Mouse (Mus musculus) megakaryocyte progenitor cell, adult 5-6 weeks (primary cell): ENCODE results near the gene Vipas39. TPM values are rescaled to one million over a fixed set of nuclear protein-coding genes. Genes with fewer than 3 reads are reported as not detected.
"Not testable (repeated sequence)": the region's sequence is repeated elsewhere in the genome, so short reads cannot be mapped to it uniquely, and the experiment has no call there.

Experiments
- ATAC-seq: replicated peaks from 2 replicates; pipeline ENCODE4 v1.8.0; 2016; ENCODE audit warnings: mild to moderate bottlenecking, moderate TSS enrichment, inconsistent platforms; ENCODE audit not compliant: poor library complexity
- total RNA-seq, 2 experiments: library from RNA; stranded (forward) in 1 of 2; stranded (reverse) in 1 of 2; fragments of 157-497, 149-512 nt in 1 of 2; fragments of 200-1000 nt in 1 of 2; gene quantifications; 2 replicates each; pipeline versions ENCODE4 v1.2.3 to v1.2.4; 2015 to 2017

Vipas39 gene
- total RNA-seq, 2 experiments from 2014 or later = 24.7 to 40.1 TPM

DNA sequence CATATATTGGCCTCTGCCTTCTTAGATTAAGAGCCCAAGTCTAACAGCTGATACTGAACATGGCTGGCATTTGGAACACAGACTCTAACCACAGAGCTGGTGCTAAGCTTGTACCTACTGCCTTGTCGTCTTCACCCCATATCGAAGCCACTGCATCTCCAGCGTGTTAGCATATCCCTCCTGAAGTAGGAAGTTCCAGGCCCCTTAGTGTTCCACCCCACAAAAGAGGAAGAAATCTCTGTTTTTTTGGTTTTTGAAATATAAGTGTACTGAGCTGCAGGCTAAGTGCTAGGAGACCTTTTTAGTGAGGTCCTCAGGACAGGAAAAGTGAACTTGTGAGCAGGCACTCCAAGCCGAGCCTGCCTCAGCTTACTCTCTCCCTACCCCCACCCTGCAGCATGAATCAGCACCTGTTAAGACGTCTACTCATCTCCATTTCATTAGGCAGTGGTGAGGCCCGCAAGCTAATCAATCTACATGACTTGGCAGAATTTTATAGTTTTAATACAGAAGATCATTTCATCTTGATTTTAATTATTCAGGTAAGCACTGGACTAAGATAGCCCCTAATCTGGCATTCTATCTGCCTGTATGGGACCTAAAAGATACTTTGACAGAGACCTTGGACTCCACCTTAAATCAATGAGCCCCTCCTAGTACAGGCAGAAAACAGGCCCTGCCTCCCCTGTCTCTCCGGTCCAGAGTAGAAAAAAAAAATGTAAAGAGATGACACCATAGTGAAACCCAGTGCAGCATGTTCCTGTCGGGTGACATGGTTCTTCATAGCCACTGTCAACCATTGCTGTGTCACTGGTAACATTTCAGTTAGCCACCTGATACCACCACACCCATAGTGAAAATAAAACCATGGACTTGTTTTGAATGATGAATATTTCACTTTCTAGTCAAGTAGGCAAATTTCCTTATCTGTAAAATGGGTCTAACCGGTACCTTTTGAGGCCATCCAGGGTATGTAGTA, 9.1 kb upstream of the Vipas39 start:
- 0 out of 2 replicates have a peak, but pooled peaks have one; percentile 23 for ATAC-seq

GRCm38 (mm10) chr12:87267682-87268081, 1.6 kb upstream of the Vipas39 start:
- no peak for ATAC-seq

DNA sequence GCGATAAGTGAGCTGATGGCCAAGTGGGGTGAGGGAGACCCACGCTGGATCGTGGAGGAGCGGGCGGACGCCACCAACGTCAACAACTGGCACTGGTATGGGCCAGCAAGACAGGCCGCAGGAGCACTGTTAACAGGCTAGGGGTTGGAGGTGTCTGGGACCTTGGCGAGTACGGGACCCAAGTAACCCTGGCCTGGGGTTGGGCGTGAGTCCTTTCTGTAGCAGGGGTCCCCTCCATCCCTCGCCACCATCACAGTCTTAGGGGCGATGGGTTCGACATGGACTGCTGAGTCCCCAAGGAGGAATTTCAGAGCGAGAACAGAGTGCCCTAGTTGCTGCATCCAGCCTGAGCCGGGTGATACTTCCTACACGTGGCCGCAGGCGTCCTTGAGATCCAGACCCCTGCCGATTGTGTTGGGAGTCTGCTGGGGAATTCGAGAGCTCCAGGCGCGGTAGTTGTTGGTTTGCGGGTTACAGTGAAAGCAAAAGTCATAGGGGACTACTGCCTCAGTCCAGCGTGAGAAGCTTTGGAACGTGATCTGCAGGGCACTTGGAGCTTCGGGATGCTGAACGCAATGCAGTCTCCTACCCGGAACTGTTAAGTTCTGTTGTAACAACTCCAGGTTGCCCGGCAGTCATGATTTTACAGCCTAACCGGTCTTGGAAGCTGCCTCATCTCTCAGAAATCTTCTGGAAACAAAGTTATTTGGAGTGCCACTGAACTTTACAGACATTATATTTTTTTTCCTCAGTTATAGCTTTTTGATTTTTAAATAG, 959 bp upstream of the Vipas39 start:
- ATAC-seq = peak; percentile 17

- ATAC-seq = no peak
These were observed 612 bp downstream of the Vipas39 start for GRCm38 (mm10) chr12:87265444-87265843.

DNA sequence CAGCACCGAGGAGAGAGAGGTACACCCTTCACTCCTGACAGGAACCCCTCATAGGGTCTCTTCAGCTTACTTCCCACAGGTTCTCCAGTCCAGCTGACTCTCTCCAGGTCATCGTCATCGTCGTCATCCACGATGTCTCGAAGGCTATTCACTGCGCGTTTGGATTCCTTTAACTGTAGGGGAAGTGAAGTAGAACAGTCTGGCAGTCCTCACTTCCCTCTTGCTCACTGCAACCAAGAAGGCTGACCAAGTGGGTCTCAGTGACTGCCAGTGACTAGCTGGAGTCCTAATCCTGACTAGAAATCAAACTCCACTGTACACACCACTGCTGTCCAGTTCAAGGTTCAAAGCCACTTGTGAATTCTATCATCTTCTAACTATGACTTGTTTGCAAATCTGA, 5.5 kb downstream of the Vipas39 start:
- ATAC-seq = no peak

DNA sequence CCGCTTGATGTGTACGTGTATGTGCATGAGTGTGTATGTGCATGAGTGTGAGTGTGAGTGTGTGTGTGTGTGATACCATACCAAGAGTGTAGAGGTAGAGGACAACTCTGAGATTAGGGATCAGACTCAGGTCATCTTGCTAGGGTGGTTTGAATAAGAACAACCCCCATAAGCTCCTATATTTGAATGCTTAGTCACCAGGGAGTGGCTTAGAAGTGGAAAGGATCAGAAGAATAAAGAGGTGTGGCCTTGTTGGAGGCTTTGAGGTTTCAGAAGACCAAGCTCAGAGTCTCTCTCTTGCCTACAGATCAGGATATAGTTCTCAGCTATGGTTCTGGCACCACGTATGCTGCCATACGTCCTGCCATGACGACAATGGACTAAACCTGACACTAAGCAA, 9.4 kb downstream of the Vipas39 start:
- peak; percentile 73 for ATAC-seq

- no peak for ATAC-seq
These were observed 12.2 kb downstream of the Vipas39 start for GRCm38 (mm10) chr12:87253878-87254277.

- ATAC-seq = 0 out of 2 replicates have a peak, but pooled peaks have one; percentile 34
These were observed 15.9 kb downstream of the Vipas39 start for GRCm38 (mm10) chr12:87250161-87250560.

DNA sequence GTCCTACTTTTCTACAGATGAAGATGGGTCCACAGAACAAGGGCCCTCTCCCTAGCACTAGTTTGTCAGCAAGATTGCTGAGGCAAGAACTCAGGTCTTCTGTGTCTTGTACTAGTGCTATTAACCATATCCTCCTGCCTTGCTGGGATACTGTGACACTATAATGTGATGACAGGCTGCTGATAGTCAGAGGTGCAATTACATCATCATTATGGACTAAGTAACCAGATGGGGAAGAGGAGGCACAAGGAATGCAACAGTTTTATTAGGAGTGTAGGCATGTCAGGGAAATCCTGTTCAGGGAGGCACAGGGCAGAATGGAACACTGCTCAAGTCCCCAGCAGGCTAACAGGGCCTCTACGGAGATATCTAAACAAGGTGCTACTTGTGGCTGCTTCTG, 27.4 kb downstream of the Vipas39 start, which contains the start of gene Noxred1:
Noxred1 (minus strand) TSS at position 101 of the 400 bp plus-strand sequence.
- no peak for ATAC-seq

GRCm38 (mm10) chr12:87236882-87237483, 29.1 kb downstream of the Vipas39 start:
- ATAC-seq = peak; percentile 84

GRCm38 (mm10) chr12:87230379-87230895, 35.6 kb downstream of the Vipas39 start:
- ATAC-seq = no peak; the same call in 1 of the 2 replicates

DNA sequence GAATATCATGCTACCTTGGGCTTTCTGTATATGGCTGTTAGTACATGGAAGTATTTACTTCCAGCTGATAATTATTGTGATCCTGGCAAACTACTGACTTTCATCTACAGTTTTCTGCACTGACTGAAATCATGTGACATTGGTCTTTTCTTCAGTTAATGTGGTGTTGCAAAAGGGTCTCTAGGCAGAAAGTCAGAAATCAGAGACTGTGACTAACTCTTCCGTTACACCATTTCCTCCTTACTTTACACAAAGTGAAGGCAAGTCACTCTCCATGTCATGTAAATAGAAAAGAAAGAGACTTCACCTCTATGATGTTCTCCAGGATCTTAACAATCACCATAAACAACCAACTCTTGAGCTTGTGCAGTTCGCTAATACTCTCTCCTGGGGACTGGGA, 36.4 kb downstream of the Vipas39 start:
- no peak; the same call in 1 of the 2 replicates for ATAC-seq

GRCm38 (mm10) chr12:87226801-87227200, 39.3 kb downstream of the Vipas39 start:
- peak; percentile 65 for ATAC-seq

DNA sequence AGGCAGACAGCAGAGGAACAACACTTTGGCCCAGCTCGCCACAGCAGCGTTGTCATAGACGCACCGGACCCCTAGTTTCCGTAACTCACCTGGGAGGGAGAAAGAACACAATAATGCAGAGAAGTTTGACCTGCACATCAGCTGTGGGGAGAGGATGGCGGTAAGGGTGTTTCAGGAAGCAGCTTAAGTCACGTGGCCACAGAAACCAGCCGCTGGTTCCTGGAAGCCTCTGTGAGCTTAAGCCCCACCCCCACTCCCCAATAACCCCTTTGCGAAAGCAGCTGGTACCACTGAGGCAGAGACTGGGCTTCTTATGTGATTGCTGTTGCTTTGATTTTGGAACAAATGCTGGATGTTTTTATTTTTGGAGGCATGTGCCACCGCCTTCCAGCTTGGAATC, 41.1 kb downstream of the Vipas39 start:
- ATAC-seq = peak; percentile 39; the same call in 1 of the 2 replicates

GRCm38 (mm10) chr12:87219362-87219761, 46.7 kb downstream of the Vipas39 start:
- ATAC-seq = no peak

GRCm38 (mm10) chr12:87217596-87217995, 48.5 kb downstream of the Vipas39 start:
- ATAC-seq = no peak

DNA sequence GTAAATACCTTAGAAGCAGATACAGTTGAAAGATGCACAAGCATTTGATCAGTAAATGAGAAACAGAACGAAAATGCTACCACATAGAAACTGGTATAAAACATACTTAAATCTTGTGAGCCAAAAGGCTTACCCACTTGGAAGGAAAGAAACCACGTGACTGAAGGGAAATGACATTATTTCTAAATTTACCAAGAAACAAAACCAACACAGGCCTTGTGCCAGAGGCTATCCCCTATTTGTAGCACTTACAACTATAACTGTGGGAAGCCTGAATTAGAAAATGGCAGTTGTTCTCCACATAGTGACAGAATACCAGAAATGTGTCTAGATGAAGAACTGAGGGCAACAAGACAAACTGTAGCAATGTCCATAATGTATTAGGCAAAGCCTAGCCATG, 50.0 kb downstream of the Vipas39 start:
- ATAC-seq = no peak

- ATAC-seq = no peak
These were observed 53.0 kb downstream of the Vipas39 start for GRCm38 (mm10) chr12:87212844-87213606.

- ATAC-seq = not testable (repeated sequence)
These were observed 60.3 kb downstream of the Vipas39 start for GRCm38 (mm10) chr12:87205789-87206188.

DNA sequence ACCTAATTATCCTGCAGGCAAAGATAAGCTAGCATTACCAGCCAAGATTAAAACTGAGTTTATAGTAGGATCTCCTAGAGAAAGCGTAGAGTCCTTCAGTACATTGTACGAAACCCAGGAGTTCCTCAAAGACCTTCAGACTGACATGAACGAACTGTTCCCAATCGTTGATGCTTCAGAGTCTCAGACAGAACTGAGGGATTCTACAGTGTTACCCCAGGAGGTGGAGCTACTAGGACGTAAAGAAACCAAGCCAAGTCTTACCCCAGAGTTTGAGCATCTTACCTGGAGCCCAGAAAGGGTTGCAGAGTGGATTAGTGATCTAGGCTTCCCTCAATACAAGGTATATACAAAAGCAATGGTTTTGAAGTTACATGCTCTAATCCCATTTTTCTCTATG, 64.4 kb downstream of the Vipas39 start:
- ATAC-seq = no peak
